Mouse (Mus musculus) heart, postnatal 36 days (tissue): ENCODE data around the gene Cdhr4. TPM values are rescaled to one million over a fixed set of nuclear protein-coding genes. Genes with fewer than 3 reads are reported as not detected.

Experiments used
- DNase-seq, 2 experiments: peaks; one replicate each; pipeline ENCODE4 v3.0.0; 2021 to 2022
- intact Hi-C: fragments of 180-260 bp; cut with DNase I; formaldehyde crosslinking; loops from one replicate; pipeline ENCODE4 v1.15.1; 2025
- total RNA-seq, 2 experiments: library from RNA; stranded (reverse); gene quantifications; 2 replicates each; pipeline ENCODE4 v1.2.3; 2021

The Cdhr4 gene
- total RNA-seq: 1 to 10 TPM in 1 of 2 experiments, under 1 TPM in 1; 0.14 to 1.0 TPM

DNA sequence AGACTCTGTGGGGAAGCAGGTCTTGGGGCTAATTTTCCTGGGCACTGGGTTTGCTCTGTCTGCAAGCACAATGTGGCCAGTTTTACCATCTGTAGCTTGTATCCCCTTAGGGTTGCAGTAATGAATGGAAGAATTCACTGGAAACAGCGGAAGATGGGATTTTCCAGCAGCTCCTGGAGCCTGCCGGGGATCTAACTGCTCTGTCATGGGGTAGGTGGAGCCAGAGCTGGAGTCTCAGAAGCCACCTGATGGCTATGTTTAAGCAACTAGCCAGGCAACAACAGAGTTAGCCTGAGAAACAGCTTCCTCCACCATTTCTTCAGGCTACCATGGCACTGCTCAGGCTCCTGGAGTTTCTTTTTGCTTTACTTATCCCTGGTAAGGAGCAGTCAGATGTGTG, at the start of gene Cdhr4:
TSS of gene Cdhr4 (plus strand) at position 301 of the 400 bp plus-strand sequence.
- no peak for DNase-seq

DNA sequence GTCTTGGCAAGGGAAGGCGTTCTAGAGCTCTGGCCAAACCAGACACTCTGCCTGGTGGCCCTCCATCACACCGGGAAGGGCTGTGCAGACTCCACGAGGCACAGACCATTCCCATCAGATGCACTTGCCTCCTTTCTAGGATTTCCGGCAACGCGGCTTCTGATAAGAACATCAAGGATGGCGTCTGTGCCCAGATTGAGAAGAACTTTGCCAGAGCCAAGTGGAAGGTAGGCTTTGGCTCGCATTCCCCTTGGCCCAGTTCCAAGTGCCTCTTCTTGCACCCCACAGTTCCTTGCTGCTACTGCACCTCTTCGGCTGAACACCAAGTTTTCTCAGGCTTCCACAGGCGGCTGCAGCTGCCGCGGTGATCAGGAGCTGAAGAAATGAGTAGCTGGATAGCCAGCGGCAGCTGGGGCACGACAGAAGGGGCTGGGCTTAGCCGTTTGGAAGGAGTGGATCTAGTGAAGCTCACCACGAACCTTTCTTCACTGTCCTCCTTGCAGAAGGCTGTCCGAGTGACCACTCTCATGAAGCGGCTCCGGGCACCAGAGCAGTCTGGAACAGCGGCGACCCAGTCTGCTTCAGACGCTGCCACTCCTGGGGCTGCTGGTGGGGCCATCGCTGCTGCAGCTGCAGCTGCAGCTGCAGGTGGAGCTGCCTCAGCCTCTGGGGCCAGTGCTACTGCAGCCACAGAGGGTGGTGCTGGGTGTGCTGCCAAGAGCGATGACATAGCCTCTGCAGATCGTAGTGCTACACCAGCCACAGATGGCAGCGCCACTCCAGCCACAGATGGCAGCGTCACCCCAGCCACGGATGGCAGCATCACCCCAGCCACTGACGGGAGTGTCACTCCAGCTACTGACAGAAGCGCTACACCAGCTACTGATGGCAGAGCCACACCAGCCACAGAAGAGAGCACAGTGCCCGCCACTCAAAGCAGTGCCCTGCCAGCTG, 44.8 kb upstream of the Cdhr4 start:
- DNase-seq: no peak
- intact Hi-C loops: no loop called here

More for the DNA sequence above, at the start of gene Cdhr4:
- intact Hi-C loops: no loop called here

DNA sequence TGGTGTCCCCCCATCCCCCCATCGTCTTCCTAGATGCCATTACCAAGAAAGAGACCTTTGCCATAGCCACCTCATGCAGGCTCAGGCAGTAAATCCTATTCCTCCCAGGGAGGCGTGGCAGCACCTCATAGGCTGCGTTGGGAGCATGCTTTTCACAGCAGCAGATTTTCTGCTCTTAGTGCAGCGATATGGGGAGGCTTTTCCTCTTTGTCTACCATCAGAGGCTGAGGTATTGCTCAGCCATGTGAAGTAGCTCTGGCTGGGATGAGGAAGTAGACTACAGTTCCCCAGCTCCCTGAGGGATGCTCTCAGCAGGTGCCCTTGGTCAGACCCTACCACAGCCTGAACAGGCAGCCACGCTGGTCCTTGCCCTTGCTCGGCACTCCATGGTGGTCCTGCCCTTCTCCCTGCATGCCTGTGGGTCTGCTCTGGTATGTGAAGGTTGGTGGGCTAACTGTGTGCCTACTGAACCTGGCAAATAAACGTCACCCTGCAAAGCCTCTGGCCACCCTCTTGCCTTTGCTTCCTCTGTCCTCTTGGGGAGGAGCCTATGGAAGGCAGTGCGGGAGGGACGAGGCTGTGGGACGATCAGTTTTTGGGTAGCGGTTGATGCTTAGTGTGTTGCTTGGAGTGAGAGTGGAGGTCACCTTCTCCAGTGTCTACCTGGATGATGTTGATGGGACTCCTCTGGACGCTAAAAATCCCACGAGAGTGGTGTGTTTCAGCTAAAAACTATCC, 42.9 kb upstream of the Cdhr4 start:
- intact Hi-C loops: no loop called here
- no peak for DNase-seq

DNA sequence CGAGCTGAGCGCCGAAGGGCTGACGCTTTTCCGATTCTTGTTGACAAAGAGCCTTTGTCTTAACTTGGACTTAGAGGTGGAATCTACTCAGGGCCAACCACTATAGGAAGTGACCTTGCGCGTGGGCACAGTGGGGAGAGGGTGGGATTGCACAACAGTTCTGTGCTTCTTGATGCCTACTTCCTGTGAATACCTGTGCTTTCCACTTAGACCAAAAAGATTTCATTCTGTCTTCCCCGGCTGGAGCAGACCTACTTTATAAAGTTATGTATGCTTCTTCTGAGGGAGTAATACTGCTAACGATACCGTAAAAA, 42.4 kb upstream of the Cdhr4 start, which contains the start of gene Traip:
TSS of gene Traip (plus strand) at position 215 of the 314 bp plus-strand sequence.
- DNase-seq: no peak
- intact Hi-C loops: no loop called here

DNA sequence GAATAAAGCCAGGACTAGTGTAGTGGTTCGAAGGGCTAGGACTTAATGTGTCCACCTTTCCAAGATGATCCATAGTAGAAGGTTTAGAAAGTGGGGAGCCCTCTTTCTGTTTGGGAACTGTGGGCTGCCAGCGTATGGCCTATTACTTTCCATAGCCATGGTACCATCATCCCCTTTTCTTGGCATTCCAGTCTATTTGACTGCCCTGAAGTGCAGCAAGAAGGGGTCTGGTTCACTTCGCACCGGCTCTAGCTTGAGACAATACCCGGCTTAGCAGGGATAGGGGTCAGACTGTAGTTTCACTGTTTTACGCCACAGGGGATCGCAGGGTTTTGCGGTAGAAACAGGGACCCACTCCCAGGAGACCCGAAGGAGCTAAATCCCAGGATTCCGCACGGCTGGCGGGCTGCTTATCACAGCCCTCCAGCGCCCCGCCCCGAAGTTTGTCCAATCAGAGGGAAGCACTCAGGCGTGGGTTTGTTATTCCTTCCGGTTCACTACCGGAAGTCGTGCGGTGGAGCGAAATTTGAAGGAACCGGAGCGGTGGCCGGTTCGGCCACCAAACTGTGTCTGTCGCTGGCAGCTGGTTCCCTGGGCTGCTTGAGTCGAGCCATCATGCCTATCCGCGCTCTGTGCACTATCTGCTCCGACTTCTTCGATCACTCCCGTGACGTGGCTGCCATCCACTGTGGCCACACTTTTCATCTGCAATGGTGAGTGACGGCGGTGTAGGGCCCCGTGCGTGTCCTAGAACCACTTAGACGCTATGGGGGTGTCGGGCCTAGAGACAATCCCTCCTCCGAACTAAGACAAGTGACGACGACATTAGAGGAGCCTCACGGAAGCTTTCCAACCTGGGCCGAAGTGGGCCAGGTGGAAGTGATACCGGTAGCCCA, 41.6 kb upstream of the Cdhr4 start:
- peak; percentile 90 to 92 for DNase-seq
- intact Hi-C loops: no loop called here

DNA sequence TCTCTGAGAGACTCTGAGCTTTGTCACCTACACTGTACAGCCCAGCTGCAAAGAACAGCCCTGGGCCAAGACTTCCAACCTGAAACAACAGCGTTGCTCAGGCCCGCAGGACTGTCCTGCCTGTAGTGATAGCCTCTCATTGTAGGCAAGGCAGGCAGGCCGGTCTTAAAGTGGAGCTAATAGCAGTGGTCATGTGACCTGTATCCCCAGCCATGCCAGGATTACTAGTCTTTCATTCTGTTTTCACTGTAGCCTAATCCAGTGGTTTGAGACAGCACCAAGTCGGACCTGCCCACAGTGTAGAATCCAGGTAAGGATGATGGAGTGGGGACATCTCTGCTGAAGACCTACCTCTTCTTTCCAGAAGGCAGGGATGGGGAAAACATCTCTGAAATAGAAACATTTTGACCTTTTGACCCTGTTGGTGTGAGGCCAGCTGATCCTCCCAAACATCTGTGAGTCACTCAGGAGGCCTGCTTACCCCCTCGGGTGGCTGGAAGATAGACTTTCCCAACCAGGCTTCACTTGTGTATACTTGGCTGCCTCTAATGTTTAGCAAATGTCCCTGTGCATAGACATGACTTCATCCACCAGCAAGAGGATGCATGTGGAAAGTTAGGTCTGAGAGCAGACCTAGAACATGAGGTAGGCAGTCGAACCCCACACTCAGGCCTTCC, 36.5 kb upstream of the Cdhr4 start:
- DNase-seq: no peak
- intact Hi-C loops: no loop called here

DNA sequence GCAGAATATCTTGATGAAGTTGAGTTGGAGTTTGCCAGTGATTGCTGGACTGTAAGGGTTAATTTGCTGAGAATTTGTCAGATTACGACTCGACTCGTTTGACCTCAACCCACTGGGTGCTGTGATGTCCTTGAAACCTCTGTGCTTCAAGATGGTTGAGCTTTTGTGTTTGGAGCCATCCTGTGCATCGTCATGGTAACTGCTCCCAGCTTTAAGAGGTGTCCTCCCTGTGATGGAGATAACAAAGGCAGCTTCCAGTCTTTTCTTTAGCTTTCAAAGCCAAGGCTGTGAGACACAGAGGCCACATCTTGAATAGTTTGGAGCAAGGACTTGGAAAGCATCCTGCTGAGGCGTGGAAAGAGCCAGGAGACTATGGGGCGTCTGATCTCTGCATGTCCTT, 35.2 kb upstream of the Cdhr4 start:
- no peak for DNase-seq
- intact Hi-C loops: no loop called here

DNA sequence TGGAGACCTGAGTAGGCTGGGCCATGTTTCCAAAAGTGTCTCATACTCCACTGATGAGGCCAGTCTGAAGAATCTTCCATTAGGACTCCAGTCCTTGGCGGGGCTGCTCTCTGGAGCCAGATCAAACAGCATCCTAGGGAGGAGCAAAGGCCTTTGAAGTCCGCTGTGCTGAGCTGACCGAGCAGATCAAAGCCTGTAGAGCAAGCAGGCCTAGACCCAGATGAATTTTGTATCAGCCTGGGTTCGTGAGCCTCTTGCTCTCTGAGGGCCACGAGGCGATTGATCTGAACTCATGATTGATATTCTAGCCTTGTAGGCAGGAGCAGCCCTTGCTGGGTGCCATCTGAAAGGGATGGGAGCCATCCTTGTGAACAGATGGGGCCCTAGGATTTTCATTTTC, 32.4 kb upstream of the Cdhr4 start:
- DNase-seq: no peak
- intact Hi-C loops: loop anchor here (5.0 kb wide), 1 partner anchor 92 kb away; the partner anchor contains the start of gene Amigo3

DNA sequence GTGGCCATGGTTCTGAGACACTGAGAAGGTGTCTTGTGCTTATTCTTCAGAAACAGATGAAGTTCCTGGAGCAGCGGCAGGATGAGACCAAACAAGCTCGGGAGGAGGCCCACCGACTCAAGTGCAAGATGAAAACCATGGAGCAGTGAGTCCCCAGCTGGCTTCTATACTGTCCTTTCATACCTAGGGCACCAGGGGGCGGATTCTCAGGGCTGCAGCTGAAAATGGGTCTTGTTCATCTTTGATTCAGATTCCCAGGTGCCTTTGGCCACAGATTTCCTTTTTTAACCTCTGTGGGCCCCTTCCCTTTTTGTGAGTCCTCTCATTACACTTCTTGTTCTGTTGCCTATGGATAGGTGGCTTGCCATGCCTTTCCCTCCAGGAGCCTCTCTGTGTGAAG, 31.4 kb upstream of the Cdhr4 start:
- DNase-seq: no peak
- intact Hi-C loops: loop anchor here (5.0 kb wide), 1 partner anchor 91 kb away; the partner anchor contains the start of gene Amigo3

DNA sequence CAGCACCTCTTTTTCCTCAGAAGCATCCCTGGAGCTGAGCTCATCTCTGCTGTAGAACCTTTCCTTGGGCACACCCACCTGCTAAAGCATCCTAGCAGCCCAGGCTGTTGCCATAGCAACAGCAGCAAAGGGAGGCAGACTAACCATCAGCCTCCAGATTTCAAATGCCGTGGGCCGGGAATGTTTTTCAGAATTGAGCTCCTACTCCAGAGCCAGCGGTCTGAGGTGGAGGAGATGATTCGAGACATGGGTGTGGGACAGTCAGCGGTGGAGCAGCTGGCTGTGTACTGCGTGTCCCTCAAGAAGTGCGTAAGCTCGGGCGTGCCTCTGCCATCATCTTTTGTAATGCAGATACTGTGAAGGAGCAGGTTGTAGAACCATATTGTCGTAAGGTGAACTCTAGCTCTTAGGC, 30.9 kb upstream of the Cdhr4 start:
- no peak for DNase-seq
- intact Hi-C loops: loop anchor here (5.0 kb wide), 1 partner anchor 91 kb away; the partner anchor contains the start of gene Amigo3

DNA sequence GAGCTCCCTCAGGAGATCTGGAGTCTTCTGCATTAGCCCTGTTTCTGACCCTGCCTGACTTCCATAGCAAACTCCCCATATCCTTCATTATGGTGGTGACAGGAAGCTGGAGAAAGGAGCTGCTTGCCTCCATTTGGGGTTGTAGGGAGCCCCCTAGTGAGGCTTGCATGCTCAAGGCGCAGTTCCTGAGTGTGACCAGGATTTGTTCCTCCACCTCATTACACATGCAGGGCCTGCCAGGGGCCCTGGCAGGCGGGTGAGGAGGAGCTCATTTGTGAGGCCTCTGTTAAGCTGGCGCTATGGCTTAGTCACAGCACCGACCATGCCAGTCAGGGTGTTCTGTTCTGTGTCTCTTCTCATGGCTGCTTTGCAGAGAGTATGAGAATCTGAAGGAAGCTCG, 30.4 kb upstream of the Cdhr4 start:
- intact Hi-C loops: loop anchor here (5.0 kb wide), 1 partner anchor 90 kb away; the partner anchor contains the start of gene Amigo3
- DNase-seq: no peak

DNA sequence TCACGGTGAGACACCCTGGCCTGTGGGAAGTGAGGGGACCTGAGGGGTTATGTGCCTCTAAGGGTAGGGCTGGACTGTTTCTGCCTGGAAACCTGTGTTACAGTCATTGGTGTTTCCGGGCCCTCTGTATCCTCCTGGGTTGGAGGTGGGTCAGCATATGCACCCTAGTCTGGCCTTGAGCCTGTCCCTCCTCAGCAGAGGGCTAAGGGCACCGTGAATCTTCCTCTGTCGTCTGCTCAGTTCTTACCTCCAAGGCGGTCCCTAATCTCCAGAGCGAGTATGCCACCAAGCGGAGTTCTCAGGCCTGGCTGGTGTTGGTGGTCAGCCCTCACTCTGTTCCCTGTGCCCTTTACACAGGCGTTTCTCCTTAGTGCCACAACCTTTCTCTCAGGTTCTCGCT, 29.4 kb upstream of the Cdhr4 start:
- no peak for DNase-seq
- intact Hi-C loops: loop anchor here (1.0 to 5.0 kb wide), 4 partner anchors 23 to 104 kb away; partner anchors contain the start of gene Amigo3

DNA sequence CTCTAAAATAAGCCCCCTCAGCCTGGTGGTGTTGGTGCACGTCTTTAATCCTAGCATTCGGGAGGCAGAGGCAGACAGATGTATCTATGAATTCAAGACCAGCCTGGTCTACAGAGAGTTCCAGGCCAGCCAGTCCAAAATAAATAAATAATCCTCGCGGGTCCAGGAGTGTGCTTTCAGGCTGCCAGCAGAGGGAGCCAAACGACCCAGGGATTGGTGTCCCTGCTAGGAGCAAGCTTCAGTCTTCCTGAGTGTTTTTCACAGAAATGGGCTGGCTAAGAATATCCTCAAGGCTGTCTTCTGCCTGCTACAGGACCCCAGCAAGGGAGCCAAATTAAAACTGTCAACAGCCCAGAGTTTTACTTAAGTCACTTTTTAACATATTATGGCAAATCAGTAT, 28.6 kb upstream of the Cdhr4 start:
- intact Hi-C loops: loop anchor here (1.0 to 5.0 kb wide), 4 partner anchors 23 to 104 kb away; partner anchors contain the start of gene Amigo3
- peak; percentile 83 to 86 for DNase-seq

DNA sequence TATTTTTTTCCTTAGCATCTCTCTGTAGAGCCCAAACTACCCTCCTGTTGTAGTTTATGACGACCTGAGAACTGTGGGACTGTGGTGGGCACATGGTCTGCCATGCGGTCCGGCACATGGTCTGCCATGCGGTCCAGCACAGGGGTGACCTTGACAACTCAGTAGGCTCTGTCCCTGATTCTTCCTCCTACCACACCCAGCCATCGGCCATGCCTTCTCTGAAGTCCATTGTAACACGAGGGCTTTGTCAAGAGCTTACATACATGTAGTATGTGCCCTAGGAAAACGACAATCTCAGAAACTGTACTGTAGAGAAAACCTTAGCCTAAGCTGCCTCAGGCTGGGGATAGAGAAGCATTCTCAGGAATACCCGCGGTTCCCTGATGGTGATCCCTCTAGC, 27.6 kb upstream of the Cdhr4 start:
- no peak for DNase-seq
- intact Hi-C loops: loop anchor here (5.0 kb wide), 1 partner anchor 88 kb away; the partner anchor contains the start of gene Amigo3

DNA sequence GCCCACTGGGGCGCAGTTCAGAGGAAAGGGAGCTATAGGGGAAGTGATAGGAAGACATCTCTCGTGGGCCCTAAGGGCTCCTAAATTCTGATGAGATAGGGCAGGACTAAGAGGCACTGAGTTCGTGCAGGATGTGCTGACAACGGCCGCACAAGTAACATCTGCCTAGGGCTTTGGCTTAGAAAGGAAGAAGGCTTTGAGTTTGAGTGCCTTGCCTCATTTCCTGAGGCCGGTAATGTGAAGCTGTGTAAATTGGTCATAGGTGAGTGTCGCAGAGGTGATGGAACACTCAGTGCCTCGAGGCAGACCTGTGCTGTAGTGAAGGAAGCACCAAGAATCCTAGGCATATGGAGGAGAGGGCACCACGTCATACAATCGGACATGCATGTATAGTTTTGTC, 25.6 kb upstream of the Cdhr4 start:
- intact Hi-C loops: no loop called here

DNA sequence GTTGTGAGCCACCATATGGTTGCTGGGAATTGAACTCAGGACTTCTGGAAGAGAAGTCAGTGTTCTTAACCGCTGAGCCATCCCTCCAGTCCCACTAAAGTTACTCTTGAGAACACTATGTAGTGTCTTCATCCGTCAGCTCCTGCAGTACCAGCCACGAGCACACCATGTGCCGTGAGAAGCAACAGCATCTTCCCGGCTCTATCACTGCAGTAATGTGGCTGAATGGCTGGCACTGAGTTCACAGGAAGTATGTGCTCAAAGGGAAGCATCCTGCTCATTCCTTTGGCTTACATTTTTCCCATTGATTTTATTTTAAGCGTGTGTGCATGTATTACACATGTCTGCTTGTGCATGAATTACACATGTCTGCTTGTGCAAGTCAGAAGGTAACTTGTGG, 24.9 kb upstream of the Cdhr4 start:
- intact Hi-C loops: no loop called here
- no peak for DNase-seq

More for the DNA sequence above, 25.6 kb upstream of the Cdhr4 start:
- no peak for DNase-seq

DNA sequence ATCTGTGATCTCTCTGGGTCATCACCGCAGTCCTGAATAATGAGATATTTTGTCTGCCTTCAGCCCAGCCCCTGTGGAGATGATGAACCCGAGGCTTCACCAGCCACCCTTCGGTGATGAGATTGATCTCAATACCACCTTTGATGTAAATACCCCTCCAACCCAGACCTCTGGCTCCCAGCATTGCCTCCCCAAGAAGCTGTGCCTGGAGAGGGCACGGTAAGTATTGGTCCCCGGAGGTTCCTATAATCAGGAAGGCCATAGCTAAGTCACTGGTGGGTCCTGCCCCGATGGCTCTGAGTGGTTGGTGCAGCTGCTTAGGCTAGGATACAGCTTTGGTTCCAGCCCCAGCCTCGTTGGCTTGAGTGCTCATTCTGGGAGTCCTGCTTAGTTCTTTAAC, 23.8 kb upstream of the Cdhr4 start:
- intact Hi-C loops: no loop called here
- no peak for DNase-seq

DNA sequence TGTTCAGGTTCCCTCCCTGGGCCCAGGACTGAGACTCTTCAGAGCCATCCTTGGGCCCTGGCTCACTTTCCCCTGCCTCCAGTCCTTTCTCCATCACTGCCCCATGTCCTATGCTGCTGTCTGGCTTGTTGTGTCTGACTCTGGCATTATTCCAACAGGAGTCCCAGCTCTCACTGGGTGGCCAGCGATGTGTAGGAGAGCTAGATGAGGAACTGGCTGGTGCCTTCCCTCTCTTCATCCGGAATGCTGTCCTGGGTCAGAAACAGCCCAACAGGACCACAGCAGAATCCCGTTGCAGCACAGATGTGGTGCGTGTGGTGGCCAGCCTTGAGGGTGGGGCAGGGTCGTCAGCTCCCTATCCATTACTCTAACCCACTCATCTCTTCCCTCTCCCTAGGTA, 22.0 kb upstream of the Cdhr4 start:
- no peak for DNase-seq
- intact Hi-C loops: no loop called here

DNA sequence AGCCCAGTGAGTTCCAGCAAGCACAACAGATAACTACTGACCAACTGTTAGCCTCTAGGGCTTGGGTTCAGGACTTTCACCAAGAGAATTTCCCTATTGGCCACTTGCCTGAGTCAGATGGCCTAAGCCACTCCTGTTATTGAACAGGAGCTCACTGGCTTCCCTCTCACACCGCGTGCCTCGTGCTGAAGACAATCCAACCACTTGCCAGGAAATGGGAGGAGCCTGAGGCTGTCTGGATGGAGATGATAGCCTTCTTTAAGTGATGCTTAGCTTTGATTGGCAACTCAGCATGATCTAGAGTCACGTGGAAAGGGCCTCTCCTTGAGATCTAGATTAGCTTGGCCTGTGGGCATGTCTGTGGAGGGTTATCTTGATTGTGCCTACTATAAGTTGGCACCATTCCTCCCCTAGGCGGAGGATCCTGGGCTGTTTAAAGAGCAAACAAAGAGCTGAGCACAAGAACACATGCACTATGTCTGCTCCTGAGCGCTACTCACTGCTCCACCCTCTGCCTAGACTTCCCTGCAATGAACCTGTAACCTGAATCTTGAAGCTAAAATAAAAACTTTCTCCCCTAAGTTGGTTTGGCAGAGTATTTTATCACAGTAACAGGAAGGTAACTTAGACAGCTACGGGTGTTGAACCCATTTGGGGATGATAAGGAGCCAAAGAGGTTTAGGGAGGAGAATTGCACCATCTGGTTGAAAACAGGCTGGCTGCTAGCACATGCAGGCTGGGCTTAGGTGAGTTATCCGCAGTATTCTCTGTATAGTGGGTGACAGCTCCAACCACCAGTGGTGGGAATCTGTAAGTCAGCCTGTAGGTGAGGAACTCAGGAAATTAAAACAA, 20.4 kb upstream of the Cdhr4 start:
- intact Hi-C loops: no loop called here
- DNase-seq: peak; percentile 32
